ENCODE assay signal across 8 mouse cellular contexts in the genomic region with DNA sequence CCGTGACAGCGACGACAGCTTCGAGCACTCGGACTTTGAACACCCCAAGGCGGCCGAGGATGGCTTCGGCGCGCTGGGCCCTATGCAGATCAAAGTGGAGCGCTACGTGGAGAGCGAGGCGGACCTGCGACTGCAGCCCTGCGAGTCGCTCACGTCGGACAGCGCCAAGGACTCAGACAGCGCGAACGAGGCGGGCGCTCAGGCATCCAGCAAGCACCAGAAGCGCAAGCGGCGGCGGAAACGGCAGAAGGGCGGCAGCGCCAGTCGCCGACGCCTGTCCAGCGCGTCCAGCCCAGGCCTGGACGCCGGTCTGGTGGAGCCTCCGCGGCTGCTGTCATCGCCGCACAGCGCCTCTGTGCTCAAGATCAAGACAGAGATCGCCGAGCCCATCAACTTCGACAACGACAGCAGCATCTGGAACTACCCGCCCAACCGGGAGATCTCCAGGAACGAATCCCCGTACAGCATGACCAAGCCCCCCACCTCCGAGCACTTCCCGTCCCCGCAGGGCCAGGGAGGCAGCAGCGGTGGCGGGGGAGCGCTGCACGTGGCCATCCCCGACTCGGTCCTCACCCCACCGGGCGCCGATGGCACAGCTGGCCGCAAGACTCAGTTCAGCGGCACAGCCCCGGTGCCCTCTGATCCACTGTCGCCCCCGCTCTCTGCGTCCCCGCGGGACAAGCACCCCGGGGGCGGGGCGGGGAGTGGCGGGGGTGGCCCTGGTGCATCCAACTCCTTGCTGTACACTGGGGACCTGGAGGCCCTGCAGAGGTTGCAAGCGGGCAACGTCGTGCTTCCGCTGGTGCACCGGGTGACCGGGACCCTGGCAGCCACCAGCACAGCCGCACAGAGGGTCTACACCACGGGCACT.
A peak's percentile ranks its signal among the peaks of the same experiment; 100 is the strongest.
DNase-seq lines count a peak whose midpoint lies in the region; ATAC-seq and TF ChIP-seq lines count a peak whose summit lies in the region.

No protein-coding gene starts in this region.

- H3K27me3 ChIP-seq in E14TG2a.4 (ENCODE audit: insufficient read depth, low read length): peaks cover 42% of the 10 kb centered on the region
- H3K27me3 ChIP-seq in forebrain, embryonic 14.5 days (replicated peaks; ENCODE audit: control insufficient read depth, insufficient read depth, low read length): peaks cover 17% of the 10 kb centered on the region
- peaks cover 7% of the 10 kb centered on the region; the same call in 1 of the 2 replicates for H3K27me3 ChIP-seq in hindbrain, embryonic 15.5 days
- peaks cover 32% of the 10 kb centered on the region for H3K27me3 ChIP-seq in neural tube, embryonic 15.5 days (replicated peaks)

- H3K36me3 ChIP-seq in E14TG2a.4 (ENCODE audit: insufficient read depth, low read length): no peaks in the 10 kb centered on the region
- H3K36me3 ChIP-seq in forebrain, embryonic 14.5 days (ENCODE audit: control insufficient read depth, insufficient read depth, low read length): peaks cover 5% of the 10 kb centered on the region; the same call in 1 of the 2 replicates
- no peaks in the 10 kb centered on the region for H3K36me3 ChIP-seq in hindbrain, embryonic 15.5 days
- H3K36me3 ChIP-seq in neural tube, embryonic 15.5 days: no peaks in the 10 kb centered on the region

- peak; percentile 60 for ATAC-seq in forebrain, embryonic 14.5 days
- peak; percentile 60 for ATAC-seq in hindbrain, embryonic 15.5 days (ENCODE audit: low FRiP score, low read depth)
- peak; percentile 61 for ATAC-seq in neural tube, embryonic 15.5 days (ENCODE audit: low FRiP score)

- H3K9me3 ChIP-seq in E14TG2a.4 (ENCODE audit: low read length): no peaks in the 10 kb centered on the region
- H3K9me3 ChIP-seq in forebrain, embryonic 14.5 days (replicated peaks; ENCODE audit: control insufficient read depth, low read length): no peaks in the 10 kb centered on the region
- no peaks in the 10 kb centered on the region for H3K9me3 ChIP-seq in hindbrain, embryonic 15.5 days
- no peaks in the 10 kb centered on the region for H3K9me3 ChIP-seq in neural tube, embryonic 15.5 days (replicated peaks)

- no peak overlapping the region for H3K27ac ChIP-seq in forebrain, embryonic 14.5 days (ENCODE audit: low read depth, low read length)
- no peak overlapping the region for H3K27ac ChIP-seq in hindbrain, embryonic 15.5 days (replicated peaks)
- no peak overlapping the region for H3K27ac ChIP-seq in neural tube, embryonic 15.5 days (replicated peaks)

- peak; percentile 32 to 36 for DNase-seq in adrenal gland, adult 18-20 months (ENCODE audit: low spot score in 2 of 2)
- peak; percentile 67 for DNase-seq in forebrain, embryonic 14.5 days (ENCODE audit: low spot score)
- peak; percentile 47 for DNase-seq in liver
- no peak for DNase-seq in spleen, postnatal 14 days (ENCODE audit: low spot score in 2 of 2)
- DNase-seq in cerebellum, adult 11 months: no peak

- WGBS in forebrain, embryonic 14.5 days: 10% methylated on average over 83 of the region's 84 CpGs
- WGBS in hindbrain, embryonic 15.5 days: 9% methylated on average over 72 of the region's 84 CpGs
- 9% methylated on average over 84 of the region's 84 CpGs for WGBS in neural tube, embryonic 15.5 days

- H3K4me1 ChIP-seq in E14TG2a.4 (replicated peaks; ENCODE audit: low read depth, low read length): peaks cover 34% of the 10 kb centered on the region
- peaks cover 10% of the 10 kb centered on the region; the same call in 1 of the 2 replicates for H3K4me1 ChIP-seq in forebrain, embryonic 14.5 days (ENCODE audit: control insufficient read depth, insufficient read depth, low read length)
- peaks cover 12% of the 10 kb centered on the region for H3K4me1 ChIP-seq in hindbrain, embryonic 15.5 days (replicated peaks)
- H3K4me1 ChIP-seq in neural tube, embryonic 15.5 days: peaks cover 21% of the 10 kb centered on the region

- H3K4me3 ChIP-seq in E14TG2a.4 (replicated peaks; ENCODE audit: low read length): peak overlapping the region; percentile 80
- peak overlapping the region; percentile 35 for H3K4me3 ChIP-seq in forebrain, embryonic 14.5 days (ENCODE audit: low read depth, low read length)
- H3K4me3 ChIP-seq in hindbrain, embryonic 15.5 days: peak overlapping the region; percentile 37
- H3K4me3 ChIP-seq in neural tube, embryonic 15.5 days (replicated peaks): peak overlapping the region; percentile 36

- TF ChIP-seq CTCF in E14TG2a.4 (conservative IDR thresholded peaks at IDR 0.05; ENCODE audit: low read length): no peak

- H3K4me2 ChIP-seq in forebrain, embryonic 14.5 days (ENCODE audit: low read length): peak overlapping the region; percentile 55
- H3K4me2 ChIP-seq in hindbrain, embryonic 15.5 days: peak overlapping the region; percentile 57
- H3K4me2 ChIP-seq in neural tube, embryonic 15.5 days: peak overlapping the region; percentile 65

- peak overlapping the region; percentile 43 for H3K9ac ChIP-seq in forebrain, embryonic 14.5 days (ENCODE audit: low read length)
- peak overlapping the region; percentile 15; the same call in 1 of the 2 replicates for H3K9ac ChIP-seq in hindbrain, embryonic 15.5 days
- H3K9ac ChIP-seq in neural tube, embryonic 15.5 days (replicated peaks): peak overlapping the region; percentile 40; the same call in 1 of the 2 replicates

Comparison
In these comparisons a context has a peak if more than half of its experiments do, and no peak if none do; other contexts are left out.
1. DNase-seq: peak in adrenal gland, adult 18-20 months (2 of 2), forebrain, embryonic 14.5 days (single experiment) and liver (single experiment); none in spleen, postnatal 14 days (0 of 2) and cerebellum, adult 11 months (single experiment).
2. Peak in every context shown above with its lines, with median percentiles within 50 percentile points of each other: H3K4me3 ChIP-seq, ATAC-seq, H3K4me2 ChIP-seq and H3K9ac ChIP-seq.